Mouse (Mus musculus) kidney, embryonic 14.5 days (tissue): ENCODE results near the gene Sptbn1. TPM values are rescaled to one million over a fixed set of nuclear protein-coding genes. Genes with fewer than 3 reads are reported as not detected.
A peak's percentile ranks its signal among the peaks of the same experiment; 100 is the strongest.

ENCODE experiments used
- ATAC-seq: fragments of 200-750 bp; cut with Nextera tagmentation; 2 replicates; pipeline ENCODE4 v1.8.0; 2017; ENCODE audit warnings: moderate number of reproducible peaks, mild to moderate bottlenecking, moderate TSS enrichment, moderate library complexity; ENCODE audit not compliant: low FRiP score, low TSS enrichment
- H3K27ac ChIP-seq: fragments of 300-500 bp; sonication (generic); 2 replicates; pipeline ENCODE4 v1.5.1; 2014; ENCODE audit warnings: low read depth, mild to moderate bottlenecking, low read length, moderate library complexity, mixed read lengths
- H3K27me3 ChIP-seq: fragments of 300-500 bp; sonication (generic); 2 replicates; pipeline ENCODE4 v1.6.1; 2014; ENCODE audit warnings: mild to moderate bottlenecking, low read length; ENCODE audit not compliant: control insufficient read depth, insufficient read depth
- H3K36me3 ChIP-seq: fragments of 300-500 bp; sonication (generic); 2 replicates; pipeline ENCODE4 v1.6.1; 2014; ENCODE audit warnings: low read length, mixed read lengths; ENCODE audit not compliant: control insufficient read depth, insufficient read depth
- H3K4me1 ChIP-seq: fragments of 300-500 bp; sonication (generic); 2 replicates; pipeline ENCODE4 v1.6.1; 2014; ENCODE audit warnings: low read length, mixed read lengths; ENCODE audit not compliant: control insufficient read depth, insufficient read depth
- H3K4me2 ChIP-seq: fragments of 300-500 bp; sonication (generic); replicated peaks from 2 replicates; pipeline ENCODE4 v1.6.1; 2014; ENCODE audit warnings: low read depth, mild to moderate bottlenecking, low read length
- H3K4me3 ChIP-seq: fragments of 300-500 bp; sonication (generic); 2 replicates; pipeline ENCODE4 v1.5.1; 2014; ENCODE audit warnings: mild to moderate bottlenecking, low read length
- H3K9ac ChIP-seq: fragments of 300-500 bp; sonication (generic); 2 replicates; pipeline ENCODE4 v1.6.1; 2014; ENCODE audit warnings: low read depth, mild to moderate bottlenecking, low read length, moderate library complexity
- H3K9me3 ChIP-seq: fragments of 300-500 bp; sonication (generic); 2 replicates; pipeline ENCODE4 v1.6.1; 2016; ENCODE audit warnings: low read length; ENCODE audit not compliant: control insufficient read depth
- WGBS: fragments of 180-500 bp; shearing (Covaris S2); extraction: QIAGEN DNeasy Blood & Tissue Kit; methylation state at CpG from one replicate; pipeline ENCODE4 v1.1.7; 2014; 5-methylcytosine and 5-hydroxymethylcytosine counted together
- polyA plus RNA-seq: library from polyadenylated mRNA; unstranded; fragments of >200 nt; fragmentation: Nextera tagmentation; extraction: Ambion mirVana; gene quantifications from 2 replicates; pipeline ENCODE4 v1.2.1, GENCODE M21; 2014

The Sptbn1 gene
- polyA plus RNA-seq, result 103 and 129 TPM in 2 replicates

DNA sequence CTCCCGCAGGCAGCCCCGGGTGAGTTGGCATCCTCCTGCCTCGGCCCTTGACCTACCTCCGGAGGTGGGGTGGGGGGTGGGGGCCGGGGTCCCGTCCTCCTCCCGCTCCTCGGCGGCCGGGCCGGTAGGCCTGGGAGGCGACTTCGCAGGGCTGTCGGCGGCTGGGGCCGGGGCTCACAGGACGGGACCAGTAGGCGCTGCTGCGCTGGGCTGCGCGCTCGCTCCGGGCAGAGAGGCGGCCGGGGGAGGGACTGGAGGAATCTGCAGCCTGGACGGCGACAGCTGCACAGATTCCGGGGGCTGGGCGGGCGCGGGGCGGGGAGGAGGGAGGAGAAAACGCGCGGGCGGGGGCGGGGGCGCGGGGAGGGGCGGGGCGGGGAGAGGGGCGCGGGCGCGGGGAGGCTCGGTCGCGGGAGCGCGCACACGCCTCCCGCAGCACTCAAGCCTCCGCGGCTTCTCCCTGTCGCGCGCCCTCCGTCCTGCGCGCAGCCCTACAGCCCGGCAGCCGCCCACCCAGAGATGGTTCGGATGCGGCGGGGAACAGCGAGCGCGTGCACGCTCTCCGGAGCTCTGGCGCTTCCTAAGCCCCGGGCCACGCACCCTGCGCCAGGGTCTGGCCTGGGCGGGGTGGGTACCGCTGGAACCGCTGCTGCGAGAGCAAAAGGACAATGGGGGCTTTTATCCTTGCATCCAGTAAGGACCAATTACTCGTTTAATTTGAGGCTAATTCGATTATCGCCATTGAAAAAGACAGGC lies at the start of gene Sptbn1:
Gene Sptbn1, minus strand, starts transcription at position 284 of the 756 bp plus-strand sequence.
- Histone ChIP-seq H3K27ac (peak within 1 kb of the TSS; percentile 91), H3K27me3 (no peaks in the 10 kb centered on the region), H3K4me2 (peak within 1 kb of the TSS; percentile 87), H3K4me3 (peak within 1 kb of the TSS; percentile 93), H3K36me3 (no peaks in the 10 kb centered on the region), H3K4me1 (peaks cover 10% of the 10 kb centered on the region; the same call in 1 of the 2 replicates), H3K9me3 (no peaks in the 10 kb centered on the region), H3K9ac (peak within 1 kb of the TSS; percentile 92)
- WGBS, result under 1% methylated on average over 37 of the region's 81 CpGs
- ATAC-seq, result peak; percentile 97

GRCm38 (mm10) chr11:30294279-30294678 lies 26.3 kb upstream of the Sptbn1 start:
- ATAC-seq, result no peak
- Histone ChIP-seq H3K9ac (no peak overlapping the region), H3K36me3 (no peaks in the 10 kb centered on the region), H3K27me3 (no peaks in the 10 kb centered on the region), H3K4me1 (no peaks in the 10 kb centered on the region), H3K27ac (no peak overlapping the region), H3K4me2 (no peak overlapping the region), H3K4me3 (no peak overlapping the region), H3K9me3 (no peaks in the 10 kb centered on the region)

DNA sequence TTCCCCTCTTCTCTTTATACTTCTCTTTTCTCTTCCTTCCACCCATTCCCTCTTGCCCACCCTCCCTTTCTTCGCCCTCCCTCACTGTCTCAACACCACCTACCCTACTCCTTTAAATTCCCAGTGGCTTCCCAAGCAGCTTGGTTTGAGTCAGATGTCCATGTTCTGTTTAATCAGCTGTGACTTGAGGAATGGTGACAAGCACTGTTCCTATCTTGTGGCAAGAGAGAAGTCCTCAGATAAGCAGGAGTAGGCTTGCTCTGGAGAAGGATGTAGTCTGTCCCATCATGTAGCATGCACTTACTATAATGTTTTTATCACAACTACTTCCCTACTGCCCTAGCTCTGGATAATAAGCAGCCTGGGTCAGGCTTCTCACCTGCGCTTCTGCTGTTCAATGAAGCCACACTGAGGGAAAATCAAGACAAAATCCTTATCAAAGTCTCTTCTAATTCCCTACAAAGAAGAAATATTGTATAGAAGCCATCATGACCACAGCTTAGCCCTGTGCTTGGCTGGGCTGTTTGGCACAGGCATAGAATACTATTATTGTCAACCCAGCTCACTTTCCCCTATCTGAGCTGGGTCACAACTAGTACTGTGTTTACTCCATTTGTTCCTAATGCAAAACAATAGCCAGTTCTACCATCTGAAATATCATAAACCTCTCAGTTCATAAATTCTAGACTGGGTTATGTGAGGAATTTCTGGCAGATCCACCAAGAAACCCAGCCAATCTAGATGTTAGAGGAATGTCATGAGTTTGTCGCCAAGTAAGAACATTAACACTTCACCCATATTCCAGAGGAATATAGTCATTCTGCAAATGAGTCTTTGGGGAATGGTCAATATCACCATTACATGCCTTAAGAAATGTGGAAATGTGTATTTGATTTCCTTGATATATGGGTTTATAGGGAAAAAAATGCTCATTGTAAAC lies 24.5 kb upstream of the Sptbn1 start:
- no peaks in the 10 kb centered on the region for H3K36me3 ChIP-seq
- no peaks in the 10 kb centered on the region for H3K27me3 ChIP-seq
- 89% methylated on average over 3 of the region's 3 CpGs for WGBS
- H3K4me1 ChIP-seq, result no peaks in the 10 kb centered on the region
- H3K4me3 ChIP-seq, result no peak overlapping the region
- H3K27ac ChIP-seq, result no peak overlapping the region
- no peaks in the 10 kb centered on the region for H3K9me3 ChIP-seq
- ATAC-seq, result no peak
- no peak overlapping the region for H3K4me2 ChIP-seq
- H3K9ac ChIP-seq, result no peak overlapping the region

- Histone ChIP-seq H3K27ac (peak overlapping the region; percentile 63; the same call in 1 of the 2 replicates), H3K36me3 (no peaks in the 10 kb centered on the region), H3K4me3 (no peak overlapping the region), H3K27me3 (no peaks in the 10 kb centered on the region), H3K9me3 (no peaks in the 10 kb centered on the region), H3K4me1 (no peaks in the 10 kb centered on the region), H3K4me2 (no peak overlapping the region), H3K9ac (no peak overlapping the region)
- peak; percentile 76 for ATAC-seq
- WGBS, result 25% methylated on average over 8 of the region's 8 CpGs
These were observed 23.2 kb upstream of the Sptbn1 start for GRCm38 (mm10) chr11:30291155-30291554.

- no peaks in the 10 kb centered on the region for H3K4me1 ChIP-seq
- H3K4me3 ChIP-seq, result no peak overlapping the region
- H3K27ac ChIP-seq, result no peak overlapping the region
- H3K27me3 ChIP-seq, result no peaks in the 10 kb centered on the region
- no peak overlapping the region for H3K4me2 ChIP-seq
- H3K36me3 ChIP-seq, result no peaks in the 10 kb centered on the region
- WGBS, result 74% methylated on average over 7 of the region's 7 CpGs
- no peak overlapping the region for H3K9ac ChIP-seq
- ATAC-seq, result no peak
- H3K9me3 ChIP-seq, result no peaks in the 10 kb centered on the region
These were observed 21.8 kb upstream of the Sptbn1 start for GRCm38 (mm10) chr11:30289470-30290431.

- no peaks in the 10 kb centered on the region for H3K9me3 ChIP-seq
- no peak overlapping the region for H3K4me2 ChIP-seq
- no peak overlapping the region for H3K4me3 ChIP-seq
- no peak overlapping the region for H3K27ac ChIP-seq
- no peaks in the 10 kb centered on the region for H3K27me3 ChIP-seq
- no peaks in the 10 kb centered on the region for H3K36me3 ChIP-seq
- 76% methylated on average over 2 of the region's 2 CpGs for WGBS
- no peak overlapping the region for H3K9ac ChIP-seq
- H3K4me1 ChIP-seq, result no peaks in the 10 kb centered on the region
- ATAC-seq, result no peak
These were observed 20.1 kb upstream of the Sptbn1 start for GRCm38 (mm10) chr11:30288075-30288474.

- no peaks in the 10 kb centered on the region for H3K27me3 ChIP-seq
- no peak for ATAC-seq
These were observed 15.7 kb upstream of the Sptbn1 start for GRCm38 (mm10) chr11:30283710-30284109.

DNA sequence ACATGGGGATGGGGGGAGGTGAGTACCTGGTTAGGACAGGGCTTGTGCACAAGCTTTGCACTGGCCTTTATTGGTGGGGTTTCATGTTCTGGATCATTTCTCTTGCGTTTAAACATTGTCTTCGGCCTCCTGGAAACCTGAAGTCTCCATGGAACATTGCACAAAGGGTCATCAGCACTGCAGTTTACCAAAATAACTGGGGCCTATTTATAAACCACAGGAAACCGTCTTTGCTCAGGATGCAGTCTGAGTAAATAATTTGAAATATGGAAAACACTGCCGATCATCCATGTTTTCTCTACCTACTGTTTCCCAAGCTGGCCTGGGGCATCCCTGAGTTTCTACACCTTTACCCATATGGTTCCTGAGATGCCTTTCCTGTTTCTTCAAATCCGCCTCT lies 13.1 kb upstream of the Sptbn1 start:
- no peaks in the 10 kb centered on the region for H3K9me3 ChIP-seq
- H3K4me1 ChIP-seq, result 0 out of 2 replicates have a peak, but pooled peaks cover 4% of the 10 kb centered on the region
- H3K27ac ChIP-seq, result no peak overlapping the region
- H3K9ac ChIP-seq, result no peak overlapping the region
- no peaks in the 10 kb centered on the region for H3K36me3 ChIP-seq
- no peak for ATAC-seq
- H3K4me2 ChIP-seq, result no peak overlapping the region
- H3K4me3 ChIP-seq, result no peak overlapping the region
- no peaks in the 10 kb centered on the region for H3K27me3 ChIP-seq
- WGBS, result 47% methylated on average over 5 of the region's 5 CpGs

More at GRCm38 (mm10) chr11:30283710-30284109, 15.7 kb upstream of the Sptbn1 start:
- Histone ChIP-seq H3K9me3 (no peaks in the 10 kb centered on the region), H3K4me2 (no peak overlapping the region), H3K4me1 (0 out of 2 replicates have a peak, but pooled peaks cover 4% of the 10 kb centered on the region), H3K36me3 (no peaks in the 10 kb centered on the region), H3K27ac (no peak overlapping the region), H3K4me3 (no peak overlapping the region), H3K9ac (no peak overlapping the region)
- 57% methylated on average over 2 of the region's 2 CpGs for WGBS
